Mouse (Mus musculus) kidney, adult 8-10 months (tissue): ENCODE data around the gene Asb4.
A peak's percentile ranks its signal among the peaks of the same experiment; 100 is the strongest.

Source experiments
- DNase-seq, 2 experiments: peaks; one replicate each; pipeline ENCODE4 v3.0.0; 2022

Gene Asb4

GRCm38 (mm10) chr6:5396797-5397196, 13.6 kb downstream of the Asb4 start:
- DNase-seq = no peak

DNA sequence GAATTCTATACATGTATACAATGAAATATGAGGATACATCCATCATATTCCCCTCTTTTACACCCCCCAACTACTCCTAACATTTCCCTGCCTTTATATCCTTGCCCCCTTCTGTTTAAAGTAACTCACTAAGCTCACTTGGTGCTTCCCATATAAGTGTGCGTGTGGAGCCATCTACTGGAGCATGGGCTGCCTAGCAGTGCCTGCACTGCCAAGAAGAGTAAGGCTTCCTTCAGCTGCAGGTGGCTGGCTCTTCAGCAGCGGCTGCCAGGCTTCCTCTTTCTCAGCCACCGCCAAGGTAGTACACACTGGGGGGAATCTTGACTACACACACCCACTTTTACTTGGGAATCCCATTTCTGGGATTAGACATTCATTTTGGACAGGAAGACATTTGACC, 18.2 kb downstream of the Asb4 start:
- peak; percentile 31 to 68 for DNase-seq

- no peak for DNase-seq
These were observed 20.1 kb downstream of the Asb4 start for GRCm38 (mm10) chr6:5403095-5403815.

GRCm38 (mm10) chr6:5404016-5404415, 20.8 kb downstream of the Asb4 start:
- DNase-seq = no peak

DNA sequence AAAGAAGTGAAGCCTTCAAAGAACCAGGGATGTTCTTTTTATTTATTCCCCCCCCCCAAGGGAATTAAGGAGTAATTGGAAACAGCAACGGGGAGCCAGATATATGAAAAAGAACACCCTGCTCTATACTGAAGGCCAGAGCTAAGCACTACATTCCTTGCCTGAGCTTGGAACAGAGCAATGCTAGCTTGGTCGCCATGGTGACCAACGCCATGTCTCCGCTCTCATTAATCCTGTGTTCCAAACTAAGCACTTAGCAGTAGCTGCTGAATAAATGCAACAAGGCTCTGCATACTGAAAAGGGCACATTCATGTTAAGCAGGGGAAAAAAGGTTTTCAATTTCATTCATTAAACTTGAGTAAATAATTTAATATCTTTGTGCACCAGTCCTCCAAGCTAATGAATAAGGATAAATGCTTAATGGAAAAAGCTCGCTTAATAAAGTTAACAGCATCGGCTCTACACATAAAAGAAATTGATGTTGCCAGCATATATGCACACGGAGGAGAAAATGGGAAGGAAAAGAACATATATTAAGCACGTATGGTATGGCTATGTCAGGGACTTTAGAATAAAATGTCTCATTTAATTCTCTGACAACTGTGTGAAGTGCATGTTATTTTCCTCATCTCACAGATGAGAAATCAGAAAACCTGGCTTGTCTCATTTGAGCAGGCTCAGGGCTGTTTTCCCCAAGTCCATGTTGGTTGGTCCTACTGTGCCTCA, 25.4 kb downstream of the Asb4 start:
- DNase-seq = no peak

DNA sequence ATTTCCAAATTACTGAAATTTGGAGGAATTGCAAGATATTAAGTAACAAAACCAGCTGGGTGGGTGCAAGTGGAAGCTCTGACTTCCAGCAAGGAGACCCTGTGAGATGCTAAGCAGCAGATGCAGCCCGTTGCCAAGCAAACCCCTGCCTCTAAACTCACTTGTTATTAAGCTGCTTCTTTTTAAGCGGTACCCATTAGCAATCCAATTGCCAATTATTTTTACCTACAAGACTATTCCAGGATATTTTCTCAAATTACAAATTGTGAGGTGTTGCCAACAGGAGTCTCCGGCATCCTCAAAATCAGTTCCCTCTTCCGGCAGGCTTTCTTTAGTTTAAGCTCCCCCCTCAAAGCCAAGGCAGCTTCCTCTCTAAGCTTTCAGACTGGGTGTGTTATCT, 26.5 kb downstream of the Asb4 start:
- DNase-seq = no peak

GRCm38 (mm10) chr6:5410697-5411391, 27.7 kb downstream of the Asb4 start:
- peak; percentile 68 to 84 for DNase-seq

- DNase-seq = no peak
These were observed 30.1 kb downstream of the Asb4 start for GRCm38 (mm10) chr6:5413282-5413681.

DNA sequence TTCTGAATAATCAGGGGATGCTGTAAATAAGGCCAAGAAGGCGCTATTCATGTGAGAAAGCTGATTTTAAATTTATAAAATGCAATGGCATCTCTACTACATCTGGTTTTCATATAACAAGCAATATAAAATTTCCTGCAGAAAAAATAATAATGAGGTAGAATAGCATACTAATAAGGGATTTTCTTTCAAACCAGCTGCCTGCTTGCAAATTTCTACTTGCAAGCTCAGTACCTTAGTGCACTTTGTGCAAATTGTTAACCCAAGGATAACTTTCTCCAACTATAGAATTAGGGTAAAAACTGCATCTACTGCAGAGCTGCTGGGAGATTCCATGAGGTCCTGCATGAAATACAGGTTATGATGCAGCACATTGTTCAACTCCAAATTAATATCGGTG, 38.3 kb downstream of the Asb4 start:
- no peak for DNase-seq

GRCm38 (mm10) chr6:5422386-5422785, 39.2 kb downstream of the Asb4 start:
- DNase-seq = no peak

- no peak for DNase-seq
These were observed 40.4 kb downstream of the Asb4 start for GRCm38 (mm10) chr6:5423594-5423993.

DNA sequence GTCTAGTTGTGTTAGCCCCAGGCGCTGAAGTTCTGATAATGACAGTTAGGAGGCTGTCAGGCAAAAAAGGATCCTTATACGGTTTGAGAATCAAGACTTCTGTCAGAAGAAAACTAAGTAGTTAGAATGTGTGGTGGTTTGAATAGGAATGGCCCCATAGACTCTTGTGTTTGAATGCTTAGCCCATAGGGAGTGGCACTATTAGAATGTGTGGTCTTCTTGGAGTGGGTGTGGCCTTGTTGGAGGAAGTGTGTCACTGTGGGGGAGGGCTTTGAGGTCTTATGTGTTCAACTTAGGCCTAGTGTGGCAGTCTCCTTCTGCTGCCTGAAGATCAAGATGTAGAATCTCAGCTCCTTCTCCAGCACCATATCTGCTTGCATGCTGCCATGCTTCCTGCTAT, 43.8 kb downstream of the Asb4 start:
- DNase-seq = no peak

DNA sequence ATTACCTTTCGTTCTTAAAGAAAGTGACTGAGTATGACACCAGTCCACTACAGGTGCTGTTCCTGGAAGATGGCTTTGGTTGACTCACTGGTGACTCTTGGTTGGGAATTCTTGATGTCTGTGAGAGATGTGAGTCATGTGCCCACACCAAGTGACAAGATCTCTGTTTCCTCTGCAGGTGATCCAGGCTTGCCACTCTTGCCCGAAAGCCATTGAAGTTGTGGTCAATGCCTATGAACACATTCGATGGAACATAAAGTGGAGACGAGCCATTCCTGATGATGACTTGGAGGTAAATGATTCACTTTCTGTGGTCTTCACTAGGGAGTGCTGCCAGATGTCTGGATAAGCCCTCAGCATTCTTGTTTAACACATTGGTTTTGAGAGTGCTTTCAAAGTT, 46.4 kb downstream of the Asb4 start:
- no peak for DNase-seq

DNA sequence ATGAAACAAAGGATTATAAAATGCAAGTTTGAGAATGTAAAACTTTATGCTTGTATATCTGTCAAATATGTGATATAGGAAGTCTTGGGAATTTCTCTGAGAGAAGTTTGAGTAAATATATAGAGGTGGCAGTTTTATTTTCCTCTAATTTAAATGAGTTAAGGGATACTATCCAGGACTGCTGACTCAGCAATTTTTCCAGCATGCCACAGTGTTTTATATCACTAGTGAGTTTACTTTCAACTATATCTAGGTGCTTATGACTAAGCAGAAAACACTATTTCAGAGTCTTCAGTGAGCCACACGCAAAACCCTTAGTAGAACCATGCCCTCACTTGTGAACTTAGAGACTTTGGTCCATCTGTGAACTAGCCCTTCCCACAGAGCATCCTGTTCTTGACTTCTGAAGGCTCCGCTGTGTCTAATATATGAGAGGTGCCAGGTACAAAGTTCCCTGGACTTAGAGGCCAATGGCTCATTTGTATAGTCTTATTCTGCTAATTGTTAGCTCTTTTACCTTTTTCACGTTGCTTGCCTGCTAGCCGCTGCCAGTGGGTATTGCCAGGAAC, 46.9 kb downstream of the Asb4 start:
- DNase-seq = peak; percentile 42 to 47

DNA sequence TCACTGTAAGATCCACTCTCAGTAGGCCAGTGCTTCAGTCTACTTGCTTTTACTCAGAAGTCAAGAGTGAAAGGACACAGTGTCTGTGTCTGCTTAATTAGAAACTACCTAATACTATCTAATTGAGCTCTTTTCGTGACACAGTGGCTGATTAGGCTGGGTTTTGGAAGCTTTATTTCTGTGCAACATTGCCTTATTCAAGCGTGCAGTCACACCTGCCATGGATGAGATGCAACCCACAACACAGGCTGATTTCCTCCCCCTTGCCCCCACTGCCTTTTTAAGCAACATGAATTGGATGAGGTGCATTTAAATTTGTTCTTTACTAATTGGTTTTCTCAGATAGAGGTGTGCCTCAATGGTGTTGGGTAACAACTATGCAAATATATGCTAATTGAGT, 50.7 kb downstream of the Asb4 start:
- no peak for DNase-seq

DNA sequence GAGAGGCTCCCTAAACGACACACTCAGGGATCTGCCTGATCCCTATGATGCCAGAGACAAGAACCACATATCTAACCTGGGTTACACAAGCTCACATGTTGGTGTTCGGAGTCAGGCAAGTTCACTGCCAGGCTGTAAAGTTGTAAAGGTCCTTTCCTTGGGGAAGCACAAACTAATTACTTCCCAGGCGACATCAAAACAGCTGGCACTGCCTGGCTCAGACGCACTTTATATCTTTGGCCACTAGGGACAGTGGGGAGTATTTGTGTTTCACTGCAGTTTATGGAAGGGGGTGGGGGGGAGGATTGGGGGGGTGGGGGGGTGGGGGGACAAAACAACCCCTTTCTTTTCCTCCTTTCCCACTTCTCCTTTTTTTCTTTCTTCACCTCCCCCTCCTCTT, 54.6 kb downstream of the Asb4 start:
- no peak for DNase-seq

DNA sequence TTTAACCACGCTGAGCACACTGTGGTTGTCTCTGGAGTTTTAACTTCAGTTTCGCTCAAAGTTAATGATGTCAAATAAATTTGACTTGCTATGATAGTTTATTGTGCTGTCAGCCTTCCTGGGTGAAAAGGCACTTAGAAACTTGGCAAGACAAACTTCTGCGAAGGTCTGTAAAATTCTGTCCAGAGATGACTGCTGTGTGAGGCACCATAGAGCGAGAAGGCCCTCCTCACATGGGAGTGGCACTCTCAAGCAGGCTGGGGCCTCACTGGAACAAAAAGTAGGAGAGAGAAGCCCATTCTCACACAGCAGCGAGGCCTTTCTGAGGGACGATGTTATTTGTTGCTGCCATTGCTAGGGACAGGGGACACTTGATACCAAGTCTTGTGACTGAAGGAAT, 58.0 kb downstream of the Asb4 start:
- DNase-seq = no peak

DNA sequence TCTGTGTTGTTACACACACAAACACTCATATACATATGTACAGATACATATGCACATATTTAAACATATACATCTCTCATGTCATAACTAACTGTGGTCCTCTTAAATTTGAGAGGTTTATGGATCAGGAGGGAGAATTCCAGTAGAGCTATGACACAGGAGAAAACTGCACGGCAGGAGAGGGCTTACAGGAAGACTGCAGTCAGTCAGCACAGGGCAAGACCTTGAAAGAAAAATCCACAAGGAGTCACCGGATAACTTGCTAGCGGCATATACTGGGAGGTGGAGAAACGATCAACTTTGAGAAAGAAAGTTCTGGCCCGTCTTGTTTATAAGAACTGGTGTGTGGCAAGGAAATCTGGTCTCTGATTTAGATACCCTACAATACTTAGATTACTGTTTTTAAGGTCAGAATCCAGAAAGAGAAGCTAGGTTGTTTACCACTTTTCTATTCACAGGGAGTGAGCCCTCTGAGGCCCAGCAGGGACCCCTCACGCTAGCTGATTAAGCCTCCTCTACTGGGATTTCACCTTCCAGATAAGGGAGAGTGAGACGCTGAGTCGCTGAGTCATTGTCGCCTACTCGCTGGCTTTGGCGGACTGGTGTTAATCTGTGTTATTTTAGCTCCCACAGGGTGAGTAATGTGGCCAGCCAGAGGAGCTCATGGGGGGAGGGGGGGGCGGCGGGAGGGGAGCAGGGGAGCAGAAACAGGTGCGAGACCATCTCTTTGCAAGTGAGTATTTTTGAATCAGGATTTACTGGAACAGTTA, 59.3 kb downstream of the Asb4 start:
- DNase-seq = no peak

- DNase-seq = peak; percentile 17 to 23
These were observed 60.1 kb downstream of the Asb4 start for GRCm38 (mm10) chr6:5443104-5443863.

GRCm38 (mm10) chr6:5444331-5444898, 61.2 kb downstream of the Asb4 start:
- no peak for DNase-seq

- no peak for DNase-seq
These were observed 63.8 kb downstream of the Asb4 start for GRCm38 (mm10) chr6:5447013-5447412.

- no peak for DNase-seq
These were observed 64.4 kb downstream of the Asb4 start for GRCm38 (mm10) chr6:5447546-5447945.
